Mouse (Mus musculus): ENCODE measurements around the gene Exoc4. TPM values are rescaled to one million over a fixed set of nuclear protein-coding genes. Genes with fewer than 3 reads are reported as not detected.

Gene Exoc4
- polyA plus RNA-seq, 1 experiment from 2014 or later: 9.5 TPM

- no peak for TF ChIP-seq EP300 (optimal IDR thresholded peaks at IDR 0.05)
- TF ChIP-seq CTCF (IDR thresholded peaks at IDR 0.05; ENCODE audit: low read depth): no peak
- Histone ChIP-seq H3K4me3 (ENCODE audit: low read depth, low read length) (no peak overlapping the region), H3K27me3 (ENCODE audit: control insufficient read depth, insufficient read depth, low read length) (no peaks in the 10 kb centered on the region), H3K9me3 (ENCODE audit: control insufficient read depth, low read length) (no peaks in the 10 kb centered on the region), H3K27ac (replicated peaks) (no peak overlapping the region), H3K9ac (ENCODE audit: low read length) (no peak overlapping the region), H3K4me1 (replicated peaks; ENCODE audit: control insufficient read depth, insufficient read depth) (no peaks in the 10 kb centered on the region), H3K4me2 (replicated peaks; ENCODE audit: low read depth) (no peak overlapping the region), H3K36me3 (ENCODE audit: control insufficient read depth, insufficient read depth, low read length) (no peaks in the 10 kb centered on the region)
- ATAC-seq (ENCODE audit: low FRiP score, low TSS enrichment): no peak
- 85% methylated on average over 7 of the region's 7 CpGs for WGBS
- no peak for DNase-seq (ENCODE audit: low spot score)
Observed at GRCm38 (mm10) chr6:34000644-34001043, 751.8 kb downstream of the Exoc4 start.

GRCm38 (mm10) chr6:34003033-34003432 is 754.1 kb downstream of the Exoc4 start:
- Histone ChIP-seq H3K36me3 (ENCODE audit: control insufficient read depth, insufficient read depth, low read length) (no peaks in the 10 kb centered on the region), H3K9me3 (ENCODE audit: control insufficient read depth, low read length) (no peaks in the 10 kb centered on the region), H3K4me1 (replicated peaks; ENCODE audit: control insufficient read depth, insufficient read depth) (no peaks in the 10 kb centered on the region), H3K9ac (ENCODE audit: low read length) (no peak overlapping the region), H3K4me3 (ENCODE audit: low read depth, low read length) (no peak overlapping the region), H3K27me3 (ENCODE audit: control insufficient read depth, insufficient read depth, low read length) (no peaks in the 10 kb centered on the region), H3K27ac (replicated peaks) (no peak overlapping the region), H3K4me2 (replicated peaks; ENCODE audit: low read depth) (no peak overlapping the region)
- no peak for ATAC-seq (ENCODE audit: low FRiP score, low TSS enrichment)
- TF ChIP-seq EP300 (optimal IDR thresholded peaks at IDR 0.05): no peak
- no peak for TF ChIP-seq CTCF (IDR thresholded peaks at IDR 0.05; ENCODE audit: low read depth)
- no peak for DNase-seq (ENCODE audit: low spot score)
- 35% methylated on average over 1 of the region's 1 CpGs for WGBS

- ATAC-seq (ENCODE audit: low FRiP score, low TSS enrichment): no peak
- H3K27ac ChIP-seq (replicated peaks): no peak overlapping the region
- WGBS: 65% methylated on average over 6 of the region's 6 CpGs
- H3K4me1 ChIP-seq (replicated peaks; ENCODE audit: control insufficient read depth, insufficient read depth): no peaks in the 10 kb centered on the region
- H3K9me3 ChIP-seq (ENCODE audit: control insufficient read depth, low read length): no peaks in the 10 kb centered on the region
- H3K27me3 ChIP-seq (ENCODE audit: control insufficient read depth, insufficient read depth, low read length): no peaks in the 10 kb centered on the region
- H3K36me3 ChIP-seq (ENCODE audit: control insufficient read depth, insufficient read depth, low read length): no peaks in the 10 kb centered on the region
- no peak overlapping the region for H3K4me3 ChIP-seq (ENCODE audit: low read depth, low read length)
- no peak overlapping the region for H3K9ac ChIP-seq (ENCODE audit: low read length)
- DNase-seq (ENCODE audit: low spot score): no peak
- H3K4me2 ChIP-seq (replicated peaks; ENCODE audit: low read depth): no peak overlapping the region
- TF ChIP-seq EP300 (optimal IDR thresholded peaks at IDR 0.05) (no peak), CTCF (IDR thresholded peaks at IDR 0.05; ENCODE audit: low read depth) (no peak)
Observed at GRCm38 (mm10) chr6:34013469-34013868, 764.6 kb downstream of the Exoc4 start.

Other genes with a start within 250 kb of the Exoc4 start
- gene Chchd3, start 188.8 kb upstream of the Exoc4 start, polyA plus RNA-seq (2015; fragmentation: Nextera tagmentation; extraction: Ambion mirVana): 91.0 and 92.4 TPM in 2 replicates